Mouse (Mus musculus) thymus, postnatal 4 days (tissue): ENCODE measurements around the gene Vsig10.

Source experiments
- DNase-seq: peaks from one replicate; pipeline ENCODE4 v3.0.0; 2021

Gene Vsig10

GRCm38 (mm10) chr5:117388296-117388751 is 69.4 kb downstream of the Vsig10 start:
- DNase-seq = peak; percentile 87

DNA sequence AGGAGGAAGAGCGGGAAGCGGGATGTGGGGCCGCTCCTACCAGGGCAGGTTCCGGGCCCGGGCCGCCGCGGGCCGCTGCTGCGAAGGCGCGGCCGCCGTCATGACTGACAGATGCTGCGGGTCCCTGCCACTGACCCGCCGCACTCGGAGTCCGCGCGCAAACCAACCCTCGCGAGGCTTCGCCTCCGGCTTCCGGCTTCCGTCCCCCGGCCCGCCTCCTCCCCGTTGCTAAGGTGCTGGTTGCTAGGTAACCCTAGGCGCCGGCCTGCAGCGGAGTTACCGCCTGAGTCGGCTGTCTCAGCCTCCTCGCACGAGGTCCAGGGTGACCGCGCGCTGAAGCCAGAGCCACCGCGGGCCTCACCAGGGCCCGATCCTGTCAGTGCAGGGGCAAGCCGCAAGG is 70.0 kb downstream of the Vsig10 start, which contains the start of gene Rfc5:
TSS of gene Rfc5 (minus strand) at position 171 of the 400 bp plus-strand sequence.
- DNase-seq = peak; percentile 96

DNA sequence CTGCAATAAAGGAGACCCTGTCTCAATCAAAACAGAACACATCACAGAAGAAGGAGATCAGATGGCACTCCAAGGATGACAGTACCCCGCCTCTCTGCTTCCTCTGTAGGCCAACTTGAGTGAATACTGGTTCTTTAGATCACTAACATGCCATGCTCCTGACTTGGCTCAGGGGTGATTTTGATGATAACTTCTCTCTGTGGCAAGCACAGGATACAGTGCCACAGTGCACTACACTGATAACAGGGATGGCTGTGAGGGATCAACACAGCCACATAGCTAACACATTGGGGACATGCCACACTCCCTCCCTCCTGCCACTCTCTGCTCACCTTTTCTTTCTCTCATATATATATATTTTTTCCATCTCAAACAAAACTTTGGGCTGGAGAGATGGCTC is 72.0 kb downstream of the Vsig10 start:
- no peak for DNase-seq

DNA sequence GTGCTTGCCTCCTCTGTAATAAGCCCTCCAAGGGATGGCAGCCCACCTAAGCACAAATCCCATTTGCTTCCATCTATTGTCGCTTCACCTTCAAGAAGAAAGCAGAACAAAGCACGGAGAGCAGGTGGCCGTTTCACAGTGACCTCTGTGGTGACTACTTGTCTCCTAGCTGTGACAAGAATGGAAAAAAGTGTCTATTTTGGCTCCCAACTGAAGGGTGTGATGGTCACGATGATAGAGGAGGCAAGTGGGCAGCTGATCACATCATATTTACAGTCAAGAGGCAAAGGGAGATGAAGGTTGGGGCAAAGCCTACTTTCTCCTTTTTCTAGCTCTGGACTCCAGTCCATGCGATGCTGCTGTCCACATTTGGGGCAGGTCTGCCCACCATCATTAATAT is 77.0 kb downstream of the Vsig10 start:
- DNase-seq = no peak

- no peak for DNase-seq
Observed at GRCm38 (mm10) chr5:117396596-117397014, 77.7 kb downstream of the Vsig10 start.

GRCm38 (mm10) chr5:117397371-117397770 is 78.5 kb downstream of the Vsig10 start:
- DNase-seq = no peak

DNA sequence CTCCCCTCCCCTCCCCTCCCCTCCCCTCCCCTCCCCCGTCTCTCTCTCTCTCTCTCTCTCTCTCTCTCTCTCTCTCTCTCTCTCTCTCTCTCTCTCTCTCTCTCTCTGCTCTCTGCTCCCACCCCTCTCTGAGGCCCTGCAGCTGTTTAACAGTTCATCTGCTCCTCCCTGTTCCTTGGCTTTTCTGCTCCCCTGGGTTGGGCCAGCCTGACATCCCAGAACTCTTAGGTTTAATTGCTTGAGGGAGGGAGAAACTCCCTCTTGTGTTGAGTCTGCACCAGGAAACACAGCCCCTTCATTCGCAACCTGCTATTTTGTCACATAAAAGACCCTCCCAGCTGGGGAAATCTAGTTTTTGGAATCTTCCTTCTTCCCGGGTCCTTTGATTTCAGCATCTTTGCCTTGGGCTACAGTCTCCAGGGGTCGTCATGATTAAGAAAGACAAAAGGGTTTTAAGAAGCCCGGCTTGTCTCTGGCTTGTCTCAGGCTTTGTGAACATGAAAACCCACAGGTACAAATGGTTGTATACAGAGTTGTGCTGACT is 79.2 kb downstream of the Vsig10 start:
- DNase-seq = no peak

DNA sequence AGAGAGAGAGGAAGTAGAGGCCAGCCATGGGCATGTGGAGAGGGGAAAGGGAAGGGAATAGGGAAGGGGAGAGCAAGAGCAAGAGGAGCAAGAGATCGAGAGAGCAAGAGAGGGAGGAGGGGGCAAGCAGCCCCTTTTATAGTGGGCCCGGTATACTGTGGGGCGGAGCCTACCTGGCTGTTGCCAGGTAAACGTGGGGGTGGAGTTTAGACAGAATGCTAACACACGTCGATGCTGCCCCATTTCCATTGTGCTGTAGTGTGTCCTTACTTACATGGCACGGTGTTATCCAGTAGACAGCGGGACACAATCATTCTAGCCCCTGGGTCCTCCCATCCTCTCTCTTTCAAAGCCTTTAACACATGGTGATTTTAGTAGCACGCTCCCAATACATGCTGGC is 80.4 kb downstream of the Vsig10 start:
- no peak for DNase-seq

GRCm38 (mm10) chr5:117403609-117404008 is 84.7 kb downstream of the Vsig10 start:
- no peak for DNase-seq
